Mouse (Mus musculus): Measurements from ENCODE around the gene Trp53i13.
"Not testable (repeated sequence)": the region's sequence is repeated elsewhere in the genome, so short reads cannot be mapped to it uniquely, and the experiment has no call there.

The Trp53i13 gene

GRCm38 (mm10) chr11:77515637-77516552 is at the start of gene Trp53i13:
Trp53i13 (minus strand) TSS chr11:77515980.
- no peak for DNase-seq

GRCm38 (mm10) chr11:77545261-77545660 is 29.5 kb upstream of the Trp53i13 start:
- no peak for DNase-seq

GRCm38 (mm10) chr11:77532202-77532846 is 16.5 kb upstream of the Trp53i13 start:
- no peak for DNase-seq

GRCm38 (mm10) chr11:77530862-77531261 is 15.1 kb upstream of the Trp53i13 start:
- no peak for DNase-seq

GRCm38 (mm10) chr11:77529644-77530043 is 13.9 kb upstream of the Trp53i13 start:
- no peak for DNase-seq

GRCm38 (mm10) chr11:77528420-77528819 is 12.6 kb upstream of the Trp53i13 start:
- not testable (repeated sequence) for DNase-seq

- DNase-seq = no peak
Observed at GRCm38 (mm10) chr11:77525804-77526486, 10.2 kb upstream of the Trp53i13 start.

GRCm38 (mm10) chr11:77520601-77521529 is 5.1 kb upstream of the Trp53i13 start:
- no peak for DNase-seq

- DNase-seq = no peak
Observed at GRCm38 (mm10) chr11:77519043-77519442, 3.3 kb upstream of the Trp53i13 start, which contains the start of gene Gm10392. Gm10392 (minus strand) TSS chr11:77519198.

- DNase-seq = no peak
Observed at GRCm38 (mm10) chr11:77518051-77518798, 2.4 kb upstream of the Trp53i13 start.

- DNase-seq = no peak
Observed at GRCm38 (mm10) chr11:77516553-77517425, 1.0 kb upstream of the Trp53i13 start.

GRCm38 (mm10) chr11:77514832-77515636 is 746 bp downstream of the Trp53i13 start, which contains the start of gene Abhd15:
Abhd15 (plus strand) TSS chr11:77515121.
- DNase-seq = peak; percentile 76

- DNase-seq = no peak
Observed at GRCm38 (mm10) chr11:77514281-77514831, 1.4 kb downstream of the Trp53i13 start.

GRCm38 (mm10) chr11:77513811-77514170 is 2.0 kb downstream of the Trp53i13 start:
- no peak for DNase-seq

- DNase-seq = no peak
Observed at GRCm38 (mm10) chr11:77512891-77513810, 2.6 kb downstream of the Trp53i13 start.

- no peak for DNase-seq
Observed at GRCm38 (mm10) chr11:77511336-77511735, 4.4 kb downstream of the Trp53i13 start.

- peak; percentile 82 for DNase-seq
Observed at GRCm38 (mm10) chr11:77508068-77509021, 7.4 kb downstream of the Trp53i13 start.
